Mouse (Mus musculus) regulatory T cell (primary cell): Measurements from ENCODE around the gene Gm17490.
"Not testable (repeated sequence)": the region's sequence is repeated elsewhere in the genome, so short reads cannot be mapped to it uniquely, and the experiment has no call there.

Experiments used
- in situ Hi-C: fragments of 300-600 bp; cut with MboI, MseI; formaldehyde crosslinking; loops from one replicate; pipeline ENCODE4 v1.15.1; 2025; ENCODE audit warnings: high pct_unique_total_duplicates

Gene Gm17490

DNA sequence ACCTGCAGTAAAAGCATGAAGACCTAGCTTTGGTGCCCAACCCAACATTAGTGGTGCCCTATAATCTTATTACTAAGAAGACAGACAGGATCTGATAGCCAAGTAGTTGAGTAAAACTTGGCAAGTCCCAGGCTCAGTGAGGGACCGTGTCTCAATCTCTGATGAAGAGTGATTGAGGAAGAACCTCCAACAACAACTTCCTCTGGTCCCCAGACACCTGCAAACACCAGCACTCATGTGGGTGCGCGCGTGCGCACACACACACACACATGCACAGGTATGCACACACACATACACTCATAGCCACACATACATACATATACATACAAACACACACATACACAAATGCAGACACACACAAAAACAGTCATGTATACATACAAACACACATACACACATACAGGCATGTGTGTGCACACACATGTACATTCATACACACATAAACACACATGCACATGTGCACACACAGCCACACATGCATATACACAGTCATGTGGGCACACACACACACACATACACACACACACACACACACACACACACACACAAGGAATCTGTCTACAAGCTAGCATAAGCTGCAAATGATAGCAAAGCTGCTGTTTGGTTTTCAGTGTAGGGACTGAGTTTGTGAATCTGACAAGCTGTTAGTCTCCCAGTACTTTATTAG, 9.5 kb upstream of the Gm17490 start:
- in situ Hi-C loops, result loop anchor here (10.0 kb wide), 1 partner anchor 1929 kb away; no protein-coding TSS in a partner anchor

- in situ Hi-C loops, result loop anchor here (10.0 kb wide), 1 partner anchor 1930 kb away; no protein-coding TSS in a partner anchor
Measured at GRCm38 (mm10) chr2:11635035-11635434, 9.0 kb upstream of the Gm17490 start.

- in situ Hi-C loops, result no loop called here
Measured at GRCm38 (mm10) chr2:11623726-11624125, 2.3 kb downstream of the Gm17490 start.

GRCm38 (mm10) chr2:11623173-11623572, 2.9 kb downstream of the Gm17490 start:
- in situ Hi-C loops, result no loop called here

GRCm38 (mm10) chr2:11619598-11619997, 6.5 kb downstream of the Gm17490 start:
- in situ Hi-C loops, result no loop called here

- in situ Hi-C loops, result no loop called here
Measured at GRCm38 (mm10) chr2:11616846-11617245, 9.2 kb downstream of the Gm17490 start.

- in situ Hi-C loops, result not testable (repeated sequence)
Measured at GRCm38 (mm10) chr2:11612939-11613338, 13.1 kb downstream of the Gm17490 start.

DNA sequence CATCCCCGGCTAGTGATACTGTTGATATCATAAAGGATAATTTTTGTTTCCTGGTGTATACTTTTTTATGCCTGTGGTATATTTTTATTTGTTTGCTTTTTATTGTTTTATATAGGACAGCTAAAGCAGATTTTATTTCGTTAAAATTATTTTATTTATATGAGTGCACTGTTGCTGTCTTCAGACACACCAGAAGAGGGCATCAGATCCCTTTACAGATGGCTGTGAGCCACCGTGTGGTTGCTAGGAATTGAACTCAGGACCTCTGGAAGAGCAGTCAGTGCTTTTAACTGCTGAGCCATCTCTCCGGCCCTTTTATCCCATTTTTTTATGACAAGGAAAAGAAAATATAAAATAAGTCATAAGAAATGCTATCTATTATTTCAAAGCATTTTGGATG, 19.3 kb downstream of the Gm17490 start:
- in situ Hi-C loops, result loop anchor here (5.0 to 10.0 kb wide), 2 partner anchors 36 to 168 kb away; partner anchors contain the start of genes Ankrd16, Fbh1 and Il2ra

DNA sequence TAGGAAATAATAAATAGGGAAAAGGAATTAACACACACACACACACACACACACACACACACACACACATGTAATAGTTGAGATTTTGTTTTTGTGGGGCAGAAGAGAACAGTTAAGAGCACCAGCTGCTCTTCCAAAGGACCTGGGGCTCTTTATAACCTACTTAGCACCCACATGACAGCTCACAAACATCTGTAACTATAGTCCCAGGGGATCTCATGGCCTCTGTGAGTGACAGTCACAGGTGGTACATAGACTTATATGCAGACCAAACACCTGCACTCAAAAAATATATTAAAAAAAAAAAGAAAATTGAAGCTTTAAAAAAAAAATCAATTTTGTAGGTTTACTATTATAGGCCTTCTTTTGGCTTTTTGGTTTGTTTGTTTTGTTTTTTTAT, 21.2 kb downstream of the Gm17490 start:
- in situ Hi-C loops, result loop anchor here (5.0 to 10.0 kb wide), 3 partner anchors 37 to 170 kb away; partner anchors contain the start of genes Ankrd16, Fbh1 and Il2ra

DNA sequence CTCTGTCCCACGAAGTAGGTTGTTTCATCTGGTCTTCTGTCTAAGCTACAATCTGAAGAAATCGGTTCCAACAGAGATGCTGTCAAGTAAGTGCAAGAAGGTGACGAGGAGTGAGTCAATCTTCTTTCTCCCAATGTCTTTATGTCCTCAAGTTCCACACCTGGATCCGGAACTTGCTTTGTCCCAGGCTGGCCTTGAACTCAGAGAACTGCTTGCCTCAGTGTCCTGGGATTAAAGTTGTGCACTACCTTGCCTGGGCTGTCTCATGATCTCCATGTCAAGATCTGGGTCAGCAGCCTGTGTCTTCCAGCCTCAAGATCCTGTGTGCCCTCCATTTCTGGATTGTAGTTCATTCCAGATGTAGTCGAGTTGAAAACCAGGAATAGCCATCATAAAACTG, 22.0 kb downstream of the Gm17490 start, which contains the start of gene Rbm17:
Gene Rbm17, minus strand, starts transcription at position 101 of the 400 bp plus-strand sequence.
- in situ Hi-C loops, result loop anchor here (5.0 to 10.0 kb wide), 2 partner anchors 78 to 171 kb away; partner anchors contain the start of genes Ankrd16 and Fbh1

DNA sequence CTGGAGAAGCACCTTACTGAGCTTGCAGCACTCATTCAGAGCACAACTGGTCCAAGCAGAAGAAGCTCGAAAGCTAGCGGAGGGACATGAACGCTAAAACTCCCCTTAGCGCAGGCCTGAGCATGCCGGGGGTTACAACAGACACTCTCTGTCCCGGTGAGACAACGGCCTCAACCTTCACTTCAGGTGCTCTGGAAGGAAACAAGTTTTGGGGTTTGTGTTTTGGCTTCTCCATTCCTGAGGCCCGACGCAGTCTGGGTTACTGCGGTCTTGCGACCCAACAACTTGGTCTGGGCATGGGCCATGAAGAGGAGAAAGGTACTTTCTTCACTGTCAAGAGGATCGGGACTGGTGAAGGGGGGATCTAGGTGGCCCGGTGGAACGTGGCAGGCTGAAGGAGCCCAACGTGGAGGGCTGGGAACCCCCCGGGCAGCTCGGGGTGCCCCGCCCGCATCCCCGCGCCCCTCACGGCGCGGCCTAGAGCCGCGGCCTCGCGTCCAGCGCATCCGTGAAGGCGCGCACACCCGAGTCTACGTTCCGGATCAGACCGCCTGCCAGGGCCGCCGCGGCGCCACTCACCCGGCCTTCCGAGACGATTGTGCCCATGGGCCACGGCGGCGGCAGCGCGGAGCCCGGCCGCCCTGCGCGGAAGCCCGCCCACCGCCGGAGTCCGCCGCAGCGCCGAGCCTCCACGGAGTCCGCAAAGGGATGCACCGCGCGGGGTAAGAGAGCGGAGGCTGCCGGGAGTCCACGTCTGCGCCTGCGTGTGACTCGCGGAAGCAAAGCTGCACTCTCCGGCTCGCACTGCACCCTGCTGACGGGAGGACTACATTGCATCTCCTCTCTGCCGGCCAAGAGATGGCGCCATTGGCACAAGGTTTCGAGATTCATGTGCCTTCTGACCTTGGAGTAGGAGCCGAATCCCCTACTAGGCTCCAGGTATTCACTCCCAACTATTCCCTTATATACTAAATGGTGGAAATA, 23.3 kb downstream of the Gm17490 start:
- in situ Hi-C loops, result loop anchor here (5.0 to 10.0 kb wide), 2 partner anchors 80 to 172 kb away; partner anchors contain the start of genes Ankrd16 and Fbh1

- in situ Hi-C loops, result loop anchor here (5.0 to 10.0 kb wide), 2 partner anchors 81 to 173 kb away; partner anchors contain the start of genes Ankrd16 and Fbh1
Measured at GRCm38 (mm10) chr2:11601795-11602194, 24.3 kb downstream of the Gm17490 start.

GRCm38 (mm10) chr2:11597906-11598305, 28.2 kb downstream of the Gm17490 start:
- in situ Hi-C loops, result no loop called here

DNA sequence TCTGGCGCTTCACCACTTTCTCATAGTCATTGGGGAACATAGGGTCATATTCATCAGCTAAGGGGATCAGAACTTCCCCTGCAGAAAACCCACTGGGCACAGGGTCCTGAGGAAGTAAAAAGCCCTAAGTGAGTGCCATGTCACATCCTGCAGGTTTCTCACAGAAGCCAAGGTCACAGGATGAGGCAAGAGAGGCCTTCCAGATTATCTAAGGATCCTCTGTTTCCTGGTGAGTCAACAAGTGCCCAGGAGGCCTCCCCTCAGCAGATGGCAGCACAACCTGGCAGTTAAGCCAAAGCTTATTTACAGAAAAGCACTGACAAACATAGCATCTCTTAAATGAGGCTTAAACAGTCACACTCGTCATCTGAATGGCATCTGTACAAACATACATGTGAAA, 29.4 kb downstream of the Gm17490 start:
- in situ Hi-C loops, result no loop called here

DNA sequence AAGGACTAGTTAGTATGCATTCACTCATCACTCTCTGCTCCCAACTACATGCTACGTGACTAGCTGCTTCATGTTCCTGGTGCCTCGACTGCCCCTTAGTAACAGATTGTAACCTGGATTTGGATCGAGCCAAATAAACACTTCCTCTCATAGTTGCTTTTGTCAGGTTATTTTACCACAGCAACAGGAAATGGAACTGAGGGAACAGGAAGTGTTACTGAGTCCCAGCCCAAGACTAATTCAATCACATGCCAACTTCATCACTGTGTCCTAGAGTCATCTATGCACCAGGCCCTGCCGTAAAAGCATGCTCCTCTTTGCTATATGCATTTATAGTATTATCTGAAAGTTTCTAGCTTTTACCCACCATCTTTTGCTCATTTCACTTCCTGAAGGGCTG, 38.1 kb downstream of the Gm17490 start:
- in situ Hi-C loops, result loop anchor here (5.0 kb wide), 1 partner anchor 74 kb away; no protein-coding TSS in a partner anchor

- in situ Hi-C loops, result loop anchor here (10.0 kb wide), 1 partner anchor 295 kb away; no protein-coding TSS in a partner anchor
Measured at GRCm38 (mm10) chr2:11579399-11579798, 46.7 kb downstream of the Gm17490 start.

DNA sequence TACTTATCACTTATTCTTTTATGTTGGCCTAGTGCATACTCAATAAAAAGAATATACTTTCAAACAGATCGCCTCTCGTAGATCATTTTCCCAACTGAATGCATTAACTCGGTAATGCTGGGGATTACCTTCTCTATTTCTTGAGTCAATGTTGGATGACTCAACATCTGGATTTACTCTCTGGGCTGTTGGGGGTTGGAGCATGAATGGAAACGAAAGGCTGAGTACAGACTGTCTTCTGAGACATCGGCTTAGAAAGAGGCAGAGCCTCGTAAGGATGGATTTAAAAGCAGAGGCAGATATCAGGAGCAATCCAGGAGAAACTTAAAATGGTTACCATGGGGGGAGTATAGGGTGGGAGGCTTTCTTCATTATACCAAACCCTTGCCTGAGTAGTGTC, 47.9 kb downstream of the Gm17490 start:
- in situ Hi-C loops, result loop anchor here (10.0 kb wide), 1 partner anchor 297 kb away; no protein-coding TSS in a partner anchor
